Mouse (Mus musculus): ENCODE results near the gene Ank3.

DNA sequence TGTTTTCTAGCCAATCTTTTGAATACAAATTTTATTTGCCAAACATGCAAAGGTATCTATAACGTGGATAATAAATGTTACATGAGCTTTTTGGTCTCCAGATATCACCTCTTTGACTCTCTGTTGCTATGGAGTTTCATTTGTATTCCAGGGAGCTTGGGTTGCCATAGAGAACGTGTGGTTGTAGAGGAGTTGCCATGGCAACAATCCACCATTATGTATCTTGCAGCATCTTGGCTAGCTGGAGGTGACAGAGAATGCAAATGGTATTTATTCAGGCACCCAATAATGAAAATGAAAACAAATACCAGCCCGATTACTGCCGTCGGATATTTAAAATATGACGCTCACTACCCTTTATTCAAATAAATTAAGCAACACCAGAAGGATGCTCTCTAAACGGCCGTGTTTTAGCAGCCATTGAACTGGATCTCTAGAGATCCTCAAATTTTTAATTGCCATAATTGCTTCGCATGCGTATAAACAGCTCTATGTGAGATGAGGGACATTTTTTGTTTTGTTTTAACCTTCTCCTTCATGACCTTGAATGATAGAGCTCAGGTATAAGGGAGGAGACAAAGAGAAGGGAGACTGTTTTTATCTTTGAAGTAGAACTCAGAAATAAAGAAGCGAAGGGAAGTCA lies 67.1 kb downstream of the Ank3 start:
- no peak for TF ChIP-seq POLR2A (IDR thresholded peaks at IDR 0.05; ENCODE audit: low read depth, low read length)
- TF ChIP-seq CTCF (IDR thresholded peaks at IDR 0.05; ENCODE audit: extremely low read depth, insufficient read depth, insufficient read length, insufficient replicate concordance): no peak

All from spleen, adult 2 months (tissue).